Mouse (Mus musculus): ENCODE measurements around the gene Lyrm9.

Gene Lyrm9

GRCm38 (mm10) chr11:78826442-78827013 is at the start of gene Lyrm9:
TSS of gene Lyrm9 (plus strand) at chr11:78826584.
- in situ Hi-C loops (cut with MboI, MseI), result no loop called here

- in situ Hi-C loops (cut with MboI, MseI), result no loop called here
Measured at GRCm38 (mm10) chr11:78777851-78778680, 48.3 kb upstream of the Lyrm9 start.

- in situ Hi-C loops (cut with MboI, MseI), result no loop called here
Measured at GRCm38 (mm10) chr11:78780002-78780401, 46.4 kb upstream of the Lyrm9 start.

GRCm38 (mm10) chr11:78780571-78780970 is 45.8 kb upstream of the Lyrm9 start:
- in situ Hi-C loops (cut with MboI, MseI), result no loop called here

DNA sequence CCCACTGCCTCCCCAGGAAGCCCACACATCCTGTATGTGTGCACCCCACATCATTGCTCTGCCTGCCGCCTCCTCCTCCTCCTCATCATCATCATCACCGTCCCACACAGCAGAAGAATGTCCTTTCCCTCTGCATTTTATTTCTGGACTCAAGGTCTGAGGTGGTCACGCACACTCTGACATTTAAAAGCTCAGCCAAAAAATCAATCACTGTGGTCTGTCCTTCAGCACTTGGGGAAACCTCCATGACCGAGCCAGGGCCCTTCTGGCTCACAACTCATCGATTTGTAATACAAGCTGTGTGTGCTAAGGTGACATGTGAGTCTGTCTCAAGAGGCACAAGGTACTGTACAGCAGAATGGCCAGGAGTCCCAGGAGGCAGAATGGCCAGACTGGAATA is 44.1 kb upstream of the Lyrm9 start:
- in situ Hi-C loops (cut with MboI, MseI), result no loop called here

GRCm38 (mm10) chr11:78782791-78783347 is 43.5 kb upstream of the Lyrm9 start:
- in situ Hi-C loops (cut with MboI, MseI), result no loop called here

GRCm38 (mm10) chr11:78786013-78786431 is 40.4 kb upstream of the Lyrm9 start:
- in situ Hi-C loops (cut with MboI, MseI), result no loop called here

- in situ Hi-C loops (cut with MboI, MseI), result no loop called here
Measured at GRCm38 (mm10) chr11:78789370-78790060, 36.9 kb upstream of the Lyrm9 start.

DNA sequence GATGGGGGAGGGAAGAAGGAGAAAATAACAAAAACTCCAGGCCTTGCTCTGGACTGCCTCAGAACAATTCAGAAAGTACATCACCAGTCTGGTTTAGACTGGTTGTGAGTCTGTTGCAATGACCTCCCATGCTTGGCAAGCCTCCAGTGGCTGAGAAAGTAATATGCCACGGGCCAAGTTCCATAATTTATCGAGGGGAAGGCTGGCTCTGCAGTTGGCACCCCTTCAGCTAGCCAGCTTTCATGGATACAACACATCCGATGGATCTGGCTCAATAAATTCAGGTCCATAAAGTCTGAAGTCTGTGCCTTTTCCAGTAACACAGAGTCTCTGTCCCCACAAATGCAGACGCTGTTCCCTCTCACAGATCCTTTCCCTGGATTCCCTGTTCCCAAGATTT is 34.8 kb upstream of the Lyrm9 start:
- in situ Hi-C loops (cut with MboI, MseI), result no loop called here

GRCm38 (mm10) chr11:78792055-78792454 is 34.3 kb upstream of the Lyrm9 start:
- in situ Hi-C loops (cut with MboI, MseI), result no loop called here

DNA sequence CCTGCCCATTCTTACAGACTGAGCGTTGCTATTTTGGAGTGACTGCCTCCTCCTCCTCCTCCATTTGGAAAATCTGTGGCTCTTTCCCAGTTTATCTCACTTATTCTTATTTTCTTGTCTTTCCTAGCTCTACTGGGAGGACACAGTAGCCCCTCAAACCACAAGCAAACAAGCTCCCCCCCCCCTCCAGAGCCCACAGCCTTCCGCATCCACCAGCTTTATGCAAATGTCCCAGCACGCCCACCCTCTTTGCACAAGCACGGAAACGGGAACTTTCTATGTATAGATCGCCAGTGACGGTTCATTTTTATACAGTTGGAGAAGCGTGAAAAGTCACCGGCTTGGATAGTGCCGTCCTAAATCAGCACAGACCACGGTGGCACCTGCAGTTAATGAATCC is 33.9 kb upstream of the Lyrm9 start:
- in situ Hi-C loops (cut with MboI, MseI), result no loop called here

DNA sequence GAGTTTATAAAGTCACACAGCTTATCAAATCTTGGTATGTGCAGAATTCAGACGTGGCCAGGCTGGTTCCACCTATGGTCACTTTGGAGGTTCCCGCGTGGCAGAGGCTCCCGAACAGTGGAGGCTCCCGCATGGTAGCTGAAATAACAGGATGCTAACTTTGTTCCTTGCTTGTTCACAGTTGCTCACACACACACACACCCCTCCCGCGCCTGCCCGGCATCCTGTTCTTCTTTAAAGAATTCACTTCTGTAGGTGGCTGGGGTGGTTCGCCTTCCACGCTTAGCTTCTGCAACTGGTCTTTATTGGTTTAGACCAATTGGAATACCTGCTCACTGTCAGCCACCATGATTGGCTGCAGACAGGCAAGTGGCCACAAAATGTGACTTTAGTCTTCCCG is 33.3 kb upstream of the Lyrm9 start:
- in situ Hi-C loops (cut with MboI, MseI), result no loop called here

- in situ Hi-C loops (cut with MboI, MseI), result no loop called here
Measured at GRCm38 (mm10) chr11:78796072-78796729, 30.2 kb upstream of the Lyrm9 start.

GRCm38 (mm10) chr11:78801094-78801493 is 25.3 kb upstream of the Lyrm9 start:
- in situ Hi-C loops (cut with MboI, MseI), result no loop called here

DNA sequence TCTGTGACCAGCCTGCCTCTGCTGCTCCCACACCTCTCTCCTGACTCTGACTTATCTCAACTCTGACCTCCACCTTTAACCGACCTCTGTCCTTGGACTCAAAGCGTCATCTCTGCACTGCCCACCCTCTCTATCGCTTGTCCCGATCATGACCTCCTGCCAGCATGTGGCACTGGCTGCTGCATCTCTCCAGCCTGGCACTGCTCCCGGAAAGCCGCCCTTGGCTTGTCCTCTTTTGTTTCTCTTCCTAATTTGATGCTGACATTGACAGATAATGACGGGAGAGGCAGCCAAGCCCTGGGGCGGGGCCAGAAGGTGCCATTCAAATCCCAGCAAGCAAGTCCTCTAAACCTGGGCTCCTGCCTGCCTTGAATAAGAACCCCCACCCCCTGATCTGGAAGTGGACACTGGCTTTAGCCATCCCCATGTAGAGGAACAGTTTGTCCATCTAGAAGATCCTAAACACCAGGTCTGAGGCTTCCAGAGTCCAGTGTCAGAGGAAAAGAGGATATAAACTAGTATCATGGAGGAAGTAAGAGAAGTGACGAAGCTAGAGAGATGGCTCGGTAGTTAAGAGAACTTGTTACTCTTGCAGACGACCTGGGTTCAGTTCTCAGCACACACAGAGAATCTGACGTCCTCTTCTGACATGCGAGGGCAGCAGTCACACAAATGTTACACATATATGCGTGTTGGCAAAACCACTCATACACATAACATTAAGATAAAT is 22.6 kb upstream of the Lyrm9 start:
- in situ Hi-C loops (cut with MboI, MseI), result no loop called here

- in situ Hi-C loops (cut with MboI, MseI), result no loop called here
Measured at GRCm38 (mm10) chr11:78804551-78804950, 21.8 kb upstream of the Lyrm9 start.

DNA sequence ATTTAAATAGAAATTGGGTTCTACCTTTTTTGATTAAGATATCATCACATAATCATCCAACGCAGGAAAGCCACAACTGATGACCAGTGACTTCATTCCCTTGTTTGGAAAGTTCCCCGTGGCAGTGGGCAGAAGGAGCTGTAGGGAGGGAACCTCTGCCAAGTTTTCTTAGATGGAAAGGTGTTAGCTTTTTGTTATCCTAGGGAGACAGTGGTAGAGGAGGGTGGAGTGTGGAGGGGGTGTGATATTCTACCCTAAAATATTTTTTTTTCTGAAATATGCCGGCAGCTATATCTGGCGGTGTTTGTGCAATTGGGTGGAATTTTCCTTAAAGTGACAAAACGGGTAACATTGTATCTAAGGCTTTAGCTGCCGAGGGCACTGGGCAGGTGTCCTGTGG is 21.2 kb upstream of the Lyrm9 start:
- in situ Hi-C loops (cut with MboI, MseI), result no loop called here

GRCm38 (mm10) chr11:78805691-78806137 is 20.7 kb upstream of the Lyrm9 start:
- in situ Hi-C loops (cut with MboI, MseI), result no loop called here

- in situ Hi-C loops (cut with MboI, MseI), result no loop called here
Measured at GRCm38 (mm10) chr11:78807341-78808108, 18.9 kb upstream of the Lyrm9 start.

GRCm38 (mm10) chr11:78809398-78809797 is 17.0 kb upstream of the Lyrm9 start:
- in situ Hi-C loops (cut with MboI, MseI), result no loop called here
